Mouse (Mus musculus) fibroblast of lung, adult 2 months (primary cell): Measurements from ENCODE around the gene Pln.
A peak's percentile ranks its signal among the peaks of the same experiment; 100 is the strongest.

Experiments
- DNase-seq: peaks from one replicate; pipeline ENCODE4 v3.0.0-alpha.2; 2011; ENCODE audit warnings: low read depth

The Pln gene

GRCm38 (mm10) chr10:53337162-53337923, at the start of gene Pln:
Gene Pln, plus strand, starts transcription at chr10:53337667.
- no peak for DNase-seq

DNA sequence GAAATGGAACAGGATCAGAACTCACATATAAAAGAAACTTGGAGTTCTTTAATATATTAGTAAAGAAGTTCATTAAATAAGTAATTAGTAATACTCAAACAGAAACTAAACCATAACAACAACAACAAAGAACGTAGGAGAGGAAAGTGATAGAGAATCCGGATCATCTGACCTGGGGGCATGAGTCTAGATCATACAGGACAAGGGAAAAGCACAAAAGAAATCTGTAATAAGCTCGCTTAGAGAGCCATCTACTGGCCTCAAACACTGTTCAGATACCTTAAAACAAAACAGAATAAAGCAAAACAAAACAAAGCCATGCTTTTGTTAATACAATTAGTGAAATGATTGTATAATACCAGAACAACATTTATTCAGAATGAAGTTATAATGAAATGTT, 31.6 kb upstream of the Pln start:
- peak; percentile 7 for DNase-seq

DNA sequence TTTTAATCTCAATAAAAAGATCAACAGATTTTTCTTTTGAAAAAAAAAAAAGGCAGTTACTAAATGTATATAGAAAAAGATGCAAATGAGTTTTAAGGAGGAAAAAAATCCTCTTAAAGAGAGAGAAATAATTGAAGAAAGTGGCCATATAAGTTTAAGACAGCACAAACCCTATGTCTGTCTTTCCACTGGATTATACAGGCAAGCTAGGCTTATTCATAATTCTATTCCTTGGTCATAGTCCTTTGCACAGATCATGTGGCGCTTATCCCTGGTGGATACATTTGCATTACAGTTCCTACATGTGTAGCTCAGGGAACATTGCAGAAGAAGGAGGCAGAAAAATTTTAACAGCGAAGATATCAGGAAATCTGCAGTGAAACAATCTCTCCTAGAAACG, 30.8 kb upstream of the Pln start:
- DNase-seq = no peak

DNA sequence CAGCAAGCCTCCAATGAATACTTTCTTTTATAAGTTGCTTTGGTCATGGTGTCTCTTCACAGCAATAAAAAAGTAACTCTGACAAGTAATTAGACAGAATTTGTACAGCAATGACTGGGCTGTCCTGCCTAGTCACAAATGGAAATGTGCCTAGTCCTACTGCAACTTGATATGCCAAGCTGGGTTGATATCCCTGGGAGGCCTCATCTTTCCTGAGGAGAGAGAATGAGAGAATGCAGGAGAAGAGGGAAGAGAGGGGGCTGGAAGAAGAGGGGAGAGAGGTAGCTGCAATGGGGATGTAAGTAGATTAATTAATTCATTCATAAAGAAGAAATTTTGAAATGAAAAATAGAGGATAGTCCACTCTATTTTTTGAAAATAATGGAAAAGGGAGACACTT, 14.1 kb upstream of the Pln start:
- no peak for DNase-seq

DNA sequence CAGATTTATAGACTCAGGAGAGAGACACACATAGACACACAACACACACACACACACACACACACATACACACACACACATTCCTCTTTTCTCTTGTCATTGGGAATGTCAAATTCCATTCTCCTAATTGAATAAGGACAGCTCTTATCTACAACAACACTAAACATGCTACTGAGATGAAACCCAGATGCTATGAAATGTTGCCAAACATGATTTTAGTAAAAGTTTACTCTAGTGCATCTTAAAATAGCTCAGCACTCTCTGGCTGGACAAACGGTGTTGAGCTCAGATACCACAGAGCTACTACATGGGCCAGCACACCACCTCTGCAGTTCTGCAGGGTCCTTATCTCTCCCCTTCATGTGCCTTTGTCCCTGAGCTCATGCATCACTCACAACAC, 12.8 kb upstream of the Pln start:
- peak; percentile 18 for DNase-seq

DNA sequence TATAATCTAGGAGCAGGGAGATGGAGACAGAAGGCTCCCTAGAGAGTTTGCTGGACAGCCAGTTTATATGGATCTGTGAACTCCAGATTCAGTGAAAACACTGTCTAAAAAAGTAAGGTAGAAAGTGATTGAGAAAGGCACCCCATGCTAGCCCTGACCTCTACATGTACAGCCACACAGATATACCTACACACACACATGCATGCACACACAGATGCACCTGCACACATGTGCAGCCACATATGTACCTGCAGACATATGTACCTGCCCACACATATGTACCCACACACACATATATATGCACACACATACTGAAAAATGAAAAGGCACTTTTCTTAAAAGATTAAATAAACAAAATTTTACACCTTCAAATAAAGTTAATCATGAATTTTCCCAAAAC, 11.1 kb upstream of the Pln start:
- no peak for DNase-seq

DNA sequence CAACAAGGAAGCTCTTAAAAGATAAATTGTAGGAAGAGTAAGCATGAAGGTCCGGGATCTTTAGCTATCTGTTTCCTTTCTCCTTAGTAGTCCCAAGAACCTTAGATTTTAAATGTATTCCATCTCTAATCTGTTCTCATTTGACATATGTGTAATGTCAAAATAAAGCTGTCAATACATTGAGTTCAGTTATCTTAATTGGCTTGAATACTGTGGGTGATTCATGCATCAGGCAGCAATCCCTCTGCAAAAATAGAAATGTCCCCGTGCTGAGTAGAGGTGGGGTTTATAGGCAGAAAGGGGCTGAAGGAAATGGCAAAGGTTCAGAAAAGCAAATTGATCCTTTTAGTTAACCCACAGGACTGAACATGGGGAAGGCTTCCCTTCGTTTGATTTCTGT, 8.2 kb upstream of the Pln start:
- no peak for DNase-seq

- DNase-seq = no peak
Measured at GRCm38 (mm10) chr10:53332752-53333151, 4.7 kb upstream of the Pln start.

- no peak for DNase-seq
Measured at GRCm38 (mm10) chr10:53335266-53335665, 2.2 kb upstream of the Pln start.

- no peak for DNase-seq
Measured at GRCm38 (mm10) chr10:53335974-53336373, 1.5 kb upstream of the Pln start.

DNA sequence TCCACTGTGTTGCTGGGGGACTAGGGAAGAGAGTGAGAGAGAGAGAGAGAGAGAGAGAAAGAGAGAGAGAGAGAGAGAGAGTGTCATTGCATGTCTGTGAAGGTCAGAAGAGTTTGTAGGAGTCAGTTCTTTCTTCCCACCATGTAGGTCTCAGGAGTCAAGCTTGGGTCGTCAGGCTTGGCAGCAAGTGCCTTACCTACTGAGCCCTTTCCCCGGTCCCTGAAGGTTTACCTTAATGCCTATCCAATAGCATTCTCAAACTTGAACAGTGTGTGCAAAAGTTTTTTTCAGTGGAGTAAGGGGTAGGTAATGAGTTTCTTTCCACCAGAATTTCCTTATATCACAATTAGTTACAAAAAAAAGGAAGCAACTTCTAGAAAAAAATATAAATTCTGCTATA, 1.6 kb downstream of the Pln start:
- DNase-seq = no peak

- no peak for DNase-seq
Measured at GRCm38 (mm10) chr10:53341288-53341965, 4.0 kb downstream of the Pln start.

DNA sequence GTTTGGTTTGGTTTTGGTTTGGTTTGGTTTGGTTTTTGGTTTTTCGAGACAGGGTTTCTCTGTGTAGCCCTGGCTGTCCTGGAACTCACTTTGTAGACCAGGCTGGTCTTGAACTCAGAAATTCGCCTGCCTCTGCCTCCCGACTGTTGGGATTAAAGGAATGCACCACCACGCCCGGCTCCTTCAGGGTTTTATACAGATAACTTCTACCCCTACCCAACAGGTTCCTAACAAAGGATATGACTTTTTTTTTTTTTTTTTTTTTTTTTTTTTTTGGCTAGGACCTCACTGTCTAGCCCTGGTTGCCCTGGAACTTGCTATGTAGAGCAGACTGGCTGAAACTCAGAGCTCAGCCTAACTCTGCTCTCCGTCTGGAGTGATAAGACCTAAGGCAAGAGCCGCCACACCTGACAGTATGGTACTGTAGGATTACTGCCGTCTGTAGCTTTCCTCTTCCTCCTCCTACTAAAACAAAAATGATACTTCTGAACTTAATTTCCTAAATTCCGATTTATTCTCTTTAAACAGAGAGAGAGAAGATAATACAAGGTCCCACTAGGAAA, 4.8 kb downstream of the Pln start:
- no peak for DNase-seq

DNA sequence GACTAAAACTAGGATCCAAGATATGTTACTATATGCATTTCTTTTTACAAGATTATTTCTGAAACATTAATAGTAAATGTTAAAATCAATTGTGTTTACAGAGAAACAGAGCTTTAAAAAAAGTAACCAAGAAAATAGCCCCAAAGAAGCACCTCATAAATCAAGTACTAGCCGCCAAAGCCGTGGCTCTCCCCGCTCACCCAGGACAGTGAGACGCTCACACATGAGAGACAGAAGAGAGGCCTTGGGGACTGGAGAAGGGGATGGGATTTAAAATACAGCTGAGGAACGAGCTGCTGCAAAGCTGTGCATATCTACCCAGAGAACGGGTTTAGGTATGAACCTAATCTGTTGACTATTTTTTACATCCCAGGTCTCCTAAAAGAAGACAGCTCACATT, 5.9 kb downstream of the Pln start:
- DNase-seq = no peak

- no peak for DNase-seq
Measured at GRCm38 (mm10) chr10:53343865-53344264, 6.4 kb downstream of the Pln start.

DNA sequence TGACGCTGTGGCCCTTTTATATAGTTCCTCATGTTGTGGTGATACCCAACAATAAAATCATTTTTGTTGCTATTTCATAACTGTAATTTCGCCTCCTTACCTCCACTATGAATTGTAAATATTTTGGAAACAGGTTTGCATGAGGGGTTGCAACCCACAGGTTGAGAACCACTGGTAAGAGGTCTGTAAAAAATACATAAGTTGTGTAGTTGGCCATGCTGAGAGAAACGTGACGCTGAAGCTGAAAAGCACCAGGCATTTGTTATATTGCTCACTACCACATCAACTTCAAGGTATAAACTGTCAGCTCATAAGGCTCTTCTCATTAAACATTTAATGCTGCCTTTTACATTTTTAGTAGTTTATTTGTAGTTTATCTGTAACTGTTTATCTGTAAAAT, 8.0 kb downstream of the Pln start:
- no peak for DNase-seq

- DNase-seq = no peak
Measured at GRCm38 (mm10) chr10:53346506-53346905, 9.0 kb downstream of the Pln start.

DNA sequence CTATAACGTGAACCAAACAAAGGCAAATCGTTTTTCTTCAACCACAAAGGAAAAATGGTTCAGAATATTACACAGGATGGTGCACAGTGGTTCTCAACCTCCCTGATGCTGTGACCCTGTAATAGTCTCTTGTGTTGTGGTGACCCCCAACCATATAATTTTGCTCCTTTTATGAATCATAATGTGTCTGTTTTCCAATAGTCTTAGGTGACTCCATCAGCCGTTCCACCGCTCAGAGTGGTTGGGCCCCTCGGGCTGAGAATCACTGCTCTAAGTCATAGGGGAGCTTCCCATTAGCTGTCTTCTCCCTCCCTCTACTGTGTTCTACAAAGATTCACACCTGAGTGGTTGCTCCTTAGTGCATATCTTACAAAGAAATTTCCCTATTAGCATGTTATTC, 9.4 kb downstream of the Pln start:
- no peak for DNase-seq

DNA sequence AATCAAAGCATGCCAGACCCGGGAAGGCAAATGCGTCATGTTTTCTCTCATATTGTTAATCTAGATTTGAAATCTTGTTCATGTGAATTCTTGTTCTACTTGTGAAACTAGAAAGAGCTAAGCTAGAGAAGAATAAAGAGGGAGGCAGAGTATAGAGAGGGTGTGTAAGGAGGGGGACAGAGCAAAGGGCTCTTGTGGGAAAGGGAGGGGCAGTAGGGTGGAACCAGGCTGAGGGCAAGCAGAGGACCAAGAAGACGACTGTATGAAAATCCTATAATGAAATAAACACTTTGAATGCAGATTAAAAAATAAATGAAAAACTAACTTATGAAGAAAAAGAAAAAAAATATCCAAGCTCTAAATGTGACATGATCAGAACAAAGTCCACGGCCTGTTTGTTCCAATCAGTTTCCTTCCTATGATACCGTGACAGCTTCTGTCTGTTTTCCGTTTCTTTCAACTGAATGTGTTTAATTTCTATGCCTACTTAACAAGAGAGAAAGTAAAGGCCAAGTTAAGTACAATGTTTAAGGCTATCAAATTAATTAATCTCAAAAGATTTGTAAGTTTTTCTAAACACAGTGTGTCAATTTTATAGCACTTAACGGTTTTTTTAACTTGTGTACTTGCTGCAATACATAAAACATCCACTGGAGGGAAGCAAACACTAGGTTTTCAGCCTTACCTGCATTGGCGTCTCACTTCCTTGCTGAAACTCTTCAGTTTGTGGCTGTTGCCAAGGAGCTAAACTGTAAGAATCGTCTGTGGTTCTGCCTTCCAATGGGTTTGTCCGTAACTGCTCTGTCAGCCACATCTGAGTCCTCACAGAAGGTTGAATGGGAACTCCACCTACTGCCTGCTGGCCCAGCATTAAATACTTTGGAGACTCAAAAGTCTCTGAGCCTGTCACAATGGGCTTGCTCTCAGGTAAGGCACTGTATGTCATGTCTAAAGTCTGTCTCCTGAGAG, 10.6 kb downstream of the Pln start:
- peak; percentile 66 for DNase-seq

DNA sequence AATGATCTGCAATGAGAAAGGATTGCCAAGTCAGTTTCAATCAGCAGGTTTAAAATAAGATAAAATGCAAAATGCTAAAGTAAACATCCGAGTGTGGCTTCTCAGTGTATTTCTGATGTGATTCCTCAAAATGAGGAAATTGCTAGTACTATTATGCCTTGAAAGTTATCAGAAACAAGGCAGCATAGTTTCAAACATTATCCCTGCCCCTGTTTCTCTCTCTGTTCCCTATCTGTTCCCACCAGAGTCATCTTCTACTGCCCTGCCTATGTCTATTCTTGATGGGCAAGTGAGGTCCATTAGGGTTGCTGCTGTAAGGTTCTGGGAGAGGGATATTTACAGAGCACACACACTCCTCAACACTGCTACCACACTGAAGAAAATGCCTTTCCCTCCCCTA, 11.8 kb downstream of the Pln start:
- DNase-seq = no peak

- no peak for DNase-seq
Measured at GRCm38 (mm10) chr10:53353665-53354064, 16.2 kb downstream of the Pln start.

DNA sequence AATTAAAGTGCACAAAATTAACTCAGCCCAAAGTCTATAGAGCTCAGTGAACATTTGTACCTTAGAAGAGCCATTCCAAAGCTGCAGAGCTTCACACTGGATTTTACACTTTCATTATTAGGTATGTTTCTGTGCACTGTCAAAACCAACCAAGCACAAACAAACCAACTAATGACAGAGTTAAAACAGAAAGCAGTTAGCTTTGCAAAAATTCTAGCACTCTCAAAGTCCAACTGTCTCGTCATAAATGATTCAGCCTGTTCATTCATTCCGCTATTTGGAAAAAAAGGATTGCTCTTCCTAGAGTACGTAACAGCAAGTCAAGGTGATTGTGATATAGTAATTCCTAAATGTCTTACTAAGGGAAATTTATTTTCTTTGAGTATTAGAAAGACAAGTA, 21.5 kb downstream of the Pln start:
- no peak for DNase-seq
